Mouse (Mus musculus) hindbrain, embryonic 14.5 days (tissue): ENCODE measurements around the gene Rfxank. TPM values are rescaled to one million over a fixed set of nuclear protein-coding genes. Genes with fewer than 3 reads are reported as not detected.

Experiments used
- ATAC-seq: fragments of 200-750 bp; cut with Nextera tagmentation; 2 replicates; pipeline ENCODE4 v1.8.0; 2017; ENCODE audit warnings: moderate number of reproducible peaks, mild to moderate bottlenecking, moderate TSS enrichment, moderate library complexity; ENCODE audit not compliant: low FRiP score
- DNase-seq: peaks from one replicate; pipeline ENCODE4 v3.0.0-alpha.2; 2015; ENCODE audit warnings: low spot score
- H3K27ac ChIP-seq: fragments of 300-500 bp; sonication (generic); 2 replicates; pipeline ENCODE4 v1.5.1; 2014; ENCODE audit warnings: mild to moderate bottlenecking, moderate library complexity
- H3K27me3 ChIP-seq: fragments of 300-500 bp; sonication (generic); 2 replicates; pipeline ENCODE4 v1.6.1; 2014; ENCODE audit warnings: mild to moderate bottlenecking, low read length, mixed read lengths; ENCODE audit not compliant: control insufficient read depth, insufficient read depth
- H3K36me3 ChIP-seq: fragments of 300-500 bp; sonication (generic); replicated peaks from 2 replicates; pipeline ENCODE4 v1.6.1; 2014; ENCODE audit not compliant: control insufficient read depth, insufficient read depth
- H3K4me1 ChIP-seq: fragments of 300-500 bp; sonication (generic); replicated peaks from 2 replicates; pipeline ENCODE4 v1.6.1; 2014; ENCODE audit warnings: antibody characterized with exemption, low read length, mixed read lengths; ENCODE audit not compliant: control insufficient read depth, insufficient read depth
- H3K4me2 ChIP-seq: fragments of 300-500 bp; sonication (generic); replicated peaks from 2 replicates; pipeline ENCODE4 v1.6.1; 2014; ENCODE audit warnings: mild to moderate bottlenecking, moderate library complexity
- H3K4me3 ChIP-seq: fragments of 300-500 bp; sonication (generic); replicated peaks from 2 replicates; pipeline ENCODE4 v1.5.1; 2014; ENCODE audit warnings: mild to moderate bottlenecking, low read length
- H3K9ac ChIP-seq: fragments of 300-500 bp; sonication (generic); 2 replicates; pipeline ENCODE4 v1.6.1; 2014
- H3K9me3 ChIP-seq: fragments of 300-500 bp; sonication (generic); 2 replicates; pipeline ENCODE4 v1.6.1; 2016; ENCODE audit warnings: low read length; ENCODE audit not compliant: control insufficient read depth
- WGBS: fragments of 180-500 bp; shearing (Covaris S2); extraction: QIAGEN DNeasy Blood & Tissue Kit; methylation state at CpG from one replicate; pipeline ENCODE4 v1.1.7; 2014; 5-methylcytosine and 5-hydroxymethylcytosine counted together
- polyA plus RNA-seq: library from polyadenylated mRNA; unstranded; fragments of >200 nt; fragmentation: Nextera tagmentation; extraction: Ambion mirVana; gene quantifications from 2 replicates; pipeline ENCODE4 v1.2.1, GENCODE M21; 2014

Rfxank gene
- polyA plus RNA-seq: 7.2 and 8.2 TPM in 2 replicates

DNA sequence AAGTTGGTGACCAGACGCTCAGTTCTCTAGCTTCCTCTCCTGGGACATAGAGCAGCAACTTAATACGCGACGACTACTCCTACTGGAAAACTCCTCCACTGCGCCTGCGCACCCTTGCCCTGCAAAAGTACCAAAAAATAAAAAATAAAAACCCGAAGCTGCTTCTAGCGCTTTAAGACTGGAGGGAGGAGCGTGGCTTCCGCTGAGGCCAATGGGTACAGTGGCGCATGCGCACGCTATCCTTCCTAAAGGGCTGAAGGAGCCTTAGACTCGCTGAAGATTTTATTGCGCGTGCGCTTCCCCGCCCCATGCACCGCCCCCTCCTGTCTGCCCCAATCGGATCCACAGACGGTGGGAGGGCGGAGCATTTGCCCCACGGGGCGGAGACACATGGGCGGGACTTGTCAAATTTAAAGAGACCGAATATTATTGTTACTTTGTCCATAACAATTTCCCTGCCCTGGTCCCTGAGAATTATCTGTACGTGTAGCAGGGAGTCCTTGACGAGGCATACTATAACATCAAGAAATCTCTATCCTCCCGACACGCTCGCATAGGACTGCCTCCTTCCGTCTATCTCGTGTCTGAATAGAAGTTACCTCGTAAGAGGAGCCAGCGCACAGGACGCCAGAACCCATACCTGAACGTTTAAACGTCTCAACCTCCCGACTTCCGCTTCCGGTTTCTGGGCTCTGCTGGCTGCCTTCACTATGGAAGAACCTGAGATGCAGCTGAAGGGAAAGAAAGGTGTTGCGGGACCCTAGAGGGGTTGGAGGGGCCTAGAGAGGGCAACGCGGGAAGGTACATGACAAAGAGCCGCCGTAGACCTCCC, at the start of gene Rfxank, which contains the start of the genes Borcs8 and Mef2b:
TSS of gene Rfxank (minus strand) at position 129 of the 832 bp plus-strand sequence.
TSS of gene Borcs8 (plus strand) at position 474 of the 832 bp plus-strand sequence.
TSS of gene Mef2b (plus strand) at position 686 of the 832 bp plus-strand sequence.
- Histone ChIP-seq H3K27ac (peak within 1 kb of the TSS; percentile 69), H3K4me2 (peak within 1 kb of the TSS; percentile 84), H3K27me3 (no peaks in the 10 kb centered on the region), H3K36me3 (peaks cover 45% of the 10 kb centered on the region), H3K4me1 (peaks cover 21% of the 10 kb centered on the region), H3K9me3 (no peaks in the 10 kb centered on the region), H3K4me3 (peak within 1 kb of the TSS; percentile 66), H3K9ac (peak within 1 kb of the TSS; percentile 76)
- peak; percentile 99 for DNase-seq
- peak; percentile 97 for ATAC-seq
- WGBS: under 1% methylated on average over 46 of the region's 46 CpGs

DNA sequence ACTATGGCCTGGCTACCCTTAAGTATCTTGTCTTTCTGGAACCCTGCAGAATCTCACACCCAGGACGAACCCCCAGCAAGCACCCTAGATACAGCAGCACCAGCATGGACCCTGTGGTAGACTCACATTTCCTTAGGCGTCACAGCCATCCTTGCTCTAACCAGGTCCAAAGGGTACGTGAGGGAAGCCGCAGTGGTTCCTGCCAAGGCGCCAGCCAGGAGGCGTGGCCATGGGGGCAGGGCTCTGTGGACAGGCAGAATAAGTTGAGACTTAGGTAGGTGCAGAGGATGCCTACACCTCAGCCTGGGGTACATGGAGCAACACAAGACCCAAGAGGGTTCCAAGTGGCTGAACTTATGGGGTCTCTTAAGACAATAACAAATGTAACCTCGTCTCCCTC, 49.8 kb upstream of the Rfxank start:
- WGBS: 72% methylated on average over 7 of the region's 7 CpGs
- Histone ChIP-seq H3K27me3 (no peaks in the 10 kb centered on the region), H3K9me3 (no peaks in the 10 kb centered on the region), H3K4me1 (no peaks in the 10 kb centered on the region), H3K27ac (no peak overlapping the region), H3K4me2 (no peak overlapping the region), H3K36me3 (peaks cover 16% of the 10 kb centered on the region; the same call in 1 of the 2 replicates), H3K9ac (no peak overlapping the region), H3K4me3 (no peak overlapping the region)
- ATAC-seq (no peak), DNase-seq (no peak)

DNA sequence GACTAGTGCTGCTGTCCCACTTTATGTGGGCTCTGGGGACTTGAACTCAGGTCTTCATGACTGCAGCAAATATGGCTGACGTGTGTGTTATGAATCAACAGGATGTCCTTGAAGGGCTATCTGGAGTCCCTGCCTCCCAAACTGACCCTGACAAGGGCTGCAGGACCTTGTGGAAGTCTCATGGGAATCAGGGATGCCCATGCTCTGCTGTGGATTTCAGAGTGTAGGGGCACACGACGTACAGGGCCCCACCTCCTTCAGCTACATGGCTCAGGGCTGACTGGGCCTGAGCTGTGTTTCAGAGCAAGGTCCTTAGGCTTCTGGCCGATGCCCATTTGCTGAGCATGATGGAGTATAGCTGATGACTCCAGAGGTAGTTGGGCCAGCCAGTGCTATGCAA, 44.2 kb upstream of the Rfxank start:
- Histone ChIP-seq H3K4me2 (no peak overlapping the region), H3K4me3 (no peak overlapping the region), H3K36me3 (peaks cover 21% of the 10 kb centered on the region), H3K9ac (no peak overlapping the region), H3K9me3 (no peaks in the 10 kb centered on the region), H3K27ac (no peak overlapping the region), H3K27me3 (no peaks in the 10 kb centered on the region), H3K4me1 (no peaks in the 10 kb centered on the region)
- DNase-seq (no peak), ATAC-seq (no peak)
- 93% methylated on average over 4 of the region's 4 CpGs for WGBS

DNA sequence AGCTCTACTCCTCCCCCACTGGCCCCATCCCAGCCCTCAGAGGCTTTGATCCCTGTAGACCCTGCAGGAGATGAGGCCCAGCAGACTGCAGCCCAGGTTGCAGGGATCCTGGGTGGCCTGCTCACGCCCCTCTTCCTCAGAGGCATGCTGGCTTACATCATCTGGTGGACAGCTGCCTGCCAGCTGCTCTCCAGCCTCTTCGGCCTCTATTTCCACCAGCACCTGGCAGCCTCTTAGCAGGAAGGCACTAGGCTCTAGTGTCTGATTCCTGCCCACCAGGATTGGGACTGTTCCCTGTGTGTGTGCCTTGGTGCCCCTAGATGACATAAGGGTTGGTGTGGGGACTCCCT, 42.9 kb upstream of the Rfxank start:
- Histone ChIP-seq H3K36me3 (peaks cover 29% of the 10 kb centered on the region), H3K4me3 (no peak overlapping the region), H3K27me3 (no peaks in the 10 kb centered on the region), H3K9ac (no peak overlapping the region), H3K4me2 (no peak overlapping the region), H3K27ac (no peak overlapping the region), H3K4me1 (no peaks in the 10 kb centered on the region), H3K9me3 (no peaks in the 10 kb centered on the region)
- ATAC-seq: no peak
- WGBS: 67% methylated on average over 2 of the region's 2 CpGs
- DNase-seq: no peak

DNA sequence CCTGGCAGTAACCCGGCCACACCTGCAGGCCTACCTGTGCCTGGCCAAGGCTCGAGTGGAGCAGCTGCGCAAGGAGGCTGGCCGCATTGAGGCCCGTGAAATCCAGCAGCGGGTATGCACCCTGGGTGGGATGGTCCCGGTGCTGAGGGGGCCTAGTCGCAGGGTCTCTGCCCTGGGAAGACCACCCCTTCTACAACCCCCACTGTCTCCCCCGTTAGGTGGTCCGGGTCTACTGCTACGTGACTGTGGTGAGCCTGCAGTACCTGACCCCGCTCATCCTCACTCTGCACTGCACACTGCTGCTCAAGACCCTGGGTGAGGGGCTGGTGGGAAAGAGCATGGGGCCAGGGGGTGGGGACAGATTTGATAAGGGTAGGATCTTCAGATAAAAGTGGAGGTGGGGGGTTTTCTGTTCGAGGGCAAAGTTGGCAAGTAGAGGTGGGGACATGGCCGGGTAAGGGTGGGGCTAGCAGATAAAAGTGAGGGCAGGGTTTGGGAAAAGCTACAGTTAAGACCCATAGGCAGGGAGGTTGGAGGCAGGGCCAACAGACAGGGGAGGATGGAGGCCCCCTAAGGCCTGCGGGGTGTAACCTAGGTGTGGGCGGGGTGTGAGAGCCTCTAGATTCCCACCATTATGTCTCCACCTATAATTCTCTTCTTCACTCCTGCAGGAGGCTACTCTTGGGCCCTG, 42.4 kb upstream of the Rfxank start:
- H3K27ac ChIP-seq: no peak overlapping the region
- 89% methylated on average over 16 of the region's 16 CpGs for WGBS
- no peak for ATAC-seq

DNA sequence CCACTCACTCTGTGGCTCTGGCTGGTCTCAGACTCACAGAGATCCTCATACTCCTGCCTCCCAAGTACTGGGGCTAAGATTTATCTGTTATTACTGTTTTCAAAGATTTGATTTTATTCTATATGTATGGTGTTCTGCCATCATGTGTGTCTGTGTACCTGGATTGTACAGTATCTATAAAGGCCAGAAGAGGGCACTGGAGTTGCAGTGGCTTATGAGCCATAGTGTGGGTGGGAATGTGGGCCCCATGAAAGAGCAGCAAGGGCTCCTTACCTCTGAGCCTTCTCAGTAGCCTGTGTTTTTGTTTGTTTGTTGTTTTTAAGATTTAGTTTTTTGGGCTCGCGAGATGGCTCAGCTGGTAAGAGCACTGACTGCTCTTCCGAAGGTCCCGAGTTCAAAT, 40.1 kb upstream of the Rfxank start:
- Histone ChIP-seq H3K4me2 (no peak overlapping the region), H3K9ac (no peak overlapping the region), H3K27me3 (no peaks in the 10 kb centered on the region), H3K9me3 (no peaks in the 10 kb centered on the region), H3K27ac (no peak overlapping the region), H3K4me1 (no peaks in the 10 kb centered on the region), H3K4me3 (no peak overlapping the region), H3K36me3 (peaks cover 29% of the 10 kb centered on the region)
- DNase-seq (no peak), ATAC-seq (no peak)
- WGBS: over 99% methylated on average over 4 of the region's 4 CpGs

More for the DNA sequence above, 42.4 kb upstream of the Rfxank start:
- no peak overlapping the region for H3K4me3 ChIP-seq
- no peaks in the 10 kb centered on the region for H3K9me3 ChIP-seq
- no peak overlapping the region for H3K4me2 ChIP-seq
- peaks cover 29% of the 10 kb centered on the region for H3K36me3 ChIP-seq
- H3K4me1 ChIP-seq: no peaks in the 10 kb centered on the region
- H3K27me3 ChIP-seq: no peaks in the 10 kb centered on the region
- no peak overlapping the region for H3K9ac ChIP-seq
- no peak for DNase-seq

DNA sequence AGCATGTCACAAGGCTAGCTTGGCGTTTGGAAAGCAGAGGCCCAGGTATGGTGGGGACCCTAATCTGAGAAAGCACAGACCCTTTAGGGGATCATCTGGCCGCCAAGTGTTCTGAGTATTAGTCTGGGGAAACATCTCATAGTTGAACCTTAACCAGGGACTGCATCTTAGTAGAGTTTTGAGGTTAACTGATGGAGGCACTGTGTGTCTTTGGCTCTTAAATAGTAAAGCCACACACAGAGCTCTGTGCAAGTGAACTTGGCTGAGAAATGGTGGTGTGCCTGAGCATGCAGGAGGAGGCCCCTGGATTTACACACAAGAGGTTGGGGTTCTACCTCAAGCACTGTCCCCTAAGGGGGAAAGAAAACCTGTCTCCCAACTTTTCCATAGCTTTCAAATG, 39.3 kb upstream of the Rfxank start:
- no peak for ATAC-seq

DNA sequence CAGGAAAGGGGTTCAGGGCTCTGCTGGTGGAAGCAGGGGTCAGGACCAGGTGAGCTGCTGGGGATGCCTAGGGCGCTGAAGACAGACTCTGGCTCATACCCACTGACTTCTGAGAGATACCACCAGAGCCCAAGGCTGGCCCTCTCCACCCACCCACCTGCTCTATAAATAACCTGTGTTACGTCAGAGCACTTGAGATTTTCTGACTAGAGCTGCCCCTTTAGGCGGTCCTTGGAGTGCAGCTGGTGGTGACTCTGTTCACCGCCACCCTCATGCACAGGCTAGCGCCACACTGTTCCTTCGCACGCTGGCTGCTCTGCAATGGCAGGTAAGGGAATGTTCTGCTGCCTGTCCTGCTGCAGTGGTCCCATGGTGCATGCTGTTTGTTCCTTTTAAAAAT, 35.1 kb upstream of the Rfxank start:
- Histone ChIP-seq H3K4me2 (no peak overlapping the region), H3K9me3 (no peaks in the 10 kb centered on the region), H3K27ac (no peak overlapping the region), H3K27me3 (no peaks in the 10 kb centered on the region), H3K36me3 (peaks cover 8% of the 10 kb centered on the region; the same call in 1 of the 2 replicates), H3K9ac (no peak overlapping the region), H3K4me1 (peaks cover 14% of the 10 kb centered on the region), H3K4me3 (no peak overlapping the region)
- DNase-seq: no peak
- WGBS: 94% methylated on average over 7 of the region's 7 CpGs
- ATAC-seq: no peak

More for the DNA sequence above, 39.3 kb upstream of the Rfxank start:
- H3K27me3 ChIP-seq: no peaks in the 10 kb centered on the region
- no peak for DNase-seq
- no peak overlapping the region for H3K4me3 ChIP-seq
- peaks cover 29% of the 10 kb centered on the region for H3K36me3 ChIP-seq
- H3K9me3 ChIP-seq: no peaks in the 10 kb centered on the region
- 90% methylated on average over 2 of the region's 2 CpGs for WGBS
- H3K9ac ChIP-seq: no peak overlapping the region
- H3K4me1 ChIP-seq: peaks cover 2% of the 10 kb centered on the region; the same call in 1 of the 2 replicates
- no peak overlapping the region for H3K4me2 ChIP-seq
- no peak overlapping the region for H3K27ac ChIP-seq

DNA sequence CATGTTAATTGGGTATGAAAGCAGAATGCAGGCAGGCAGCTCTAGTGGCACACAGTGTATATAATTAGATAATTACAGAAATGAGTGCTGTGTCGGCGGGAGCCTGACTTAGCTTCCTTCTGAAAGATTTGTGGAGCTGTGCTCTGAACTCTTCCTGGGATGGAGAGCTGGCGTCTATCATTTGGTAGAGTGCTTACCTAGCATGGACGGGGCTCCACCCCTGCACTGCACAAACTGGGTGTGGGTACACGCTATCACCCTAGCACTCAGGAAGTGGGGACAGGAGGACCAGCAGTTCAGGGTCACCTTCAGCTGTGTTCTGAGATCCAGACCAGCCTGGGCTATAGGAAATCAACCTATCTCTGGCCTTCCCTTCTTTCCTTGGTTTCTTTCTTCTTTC, 34.4 kb upstream of the Rfxank start:
- H3K4me3 ChIP-seq: no peak overlapping the region
- WGBS: 87% methylated on average over 5 of the region's 5 CpGs
- no peak for ATAC-seq
- DNase-seq: no peak
- H3K4me2 ChIP-seq: peak overlapping the region; percentile 65
- peaks cover 8% of the 10 kb centered on the region; the same call in 1 of the 2 replicates for H3K36me3 ChIP-seq
- H3K9me3 ChIP-seq: no peaks in the 10 kb centered on the region
- no peak overlapping the region for H3K27ac ChIP-seq
- H3K27me3 ChIP-seq: no peaks in the 10 kb centered on the region
- H3K4me1 ChIP-seq: peaks cover 14% of the 10 kb centered on the region
- no peak overlapping the region for H3K9ac ChIP-seq
